Mouse (Mus musculus): ENCODE results near the gene Scd4. TPM values are rescaled to one million over a fixed set of nuclear protein-coding genes. Genes with fewer than 3 reads are reported as not detected.
"Not testable (repeated sequence)": the region's sequence is repeated elsewhere in the genome, so short reads cannot be mapped to it uniquely, and the experiment has no call there.

Gene Scd4
- total RNA-seq, 2 experiments from 2014 or later = 44.0 to 67.2 TPM

DNA sequence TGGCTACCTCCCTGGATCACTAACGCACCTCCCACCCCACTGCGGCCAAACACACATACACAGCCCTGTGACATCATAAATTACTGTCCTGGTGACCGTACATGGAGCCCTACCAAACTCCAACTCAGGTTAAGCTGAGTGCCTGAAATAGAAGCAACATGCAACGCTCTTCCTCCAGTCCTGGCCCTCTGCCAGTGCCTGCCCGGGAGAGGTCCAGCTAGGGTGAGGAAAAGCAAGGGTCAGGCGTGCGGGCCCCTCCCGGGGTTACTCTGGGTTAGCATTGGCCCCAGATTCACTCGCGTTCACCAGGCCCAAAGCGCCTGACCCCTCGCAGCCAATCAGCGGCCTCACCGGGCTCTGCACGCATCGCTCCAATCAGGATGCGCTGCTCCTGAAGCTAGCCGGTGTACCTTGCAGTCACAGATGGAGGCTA, 18.5 kb upstream of the Scd4 start:
- intact Hi-C loops (cut with DNase I) = no loop called here

DNA sequence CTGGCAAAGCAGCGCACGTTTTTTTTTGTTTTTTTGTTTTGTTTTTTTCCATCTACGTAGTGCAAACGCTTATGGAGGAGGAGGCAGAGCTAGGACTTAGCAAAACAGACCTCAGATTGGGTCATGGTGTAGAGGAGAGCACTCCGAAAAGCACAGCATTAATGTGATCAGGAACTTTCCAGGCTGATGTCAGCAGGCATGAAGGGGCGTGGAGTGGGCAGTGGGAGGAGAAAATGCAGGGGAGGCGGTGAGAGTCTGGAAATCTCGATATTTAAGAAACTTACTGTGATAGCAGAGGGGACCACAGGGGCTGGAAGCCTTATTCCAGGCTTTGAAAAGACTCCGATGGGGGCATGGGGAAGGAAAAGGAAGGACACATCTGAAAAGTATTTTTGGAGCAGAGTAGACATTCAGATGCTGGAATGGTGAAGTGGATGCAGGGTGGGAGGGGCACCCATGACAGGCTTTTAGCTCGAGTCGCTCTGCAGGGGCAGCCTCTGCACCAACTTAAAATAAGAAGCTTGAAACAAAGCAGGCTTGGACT, 17.9 kb upstream of the Scd4 start:
- DNase-seq = peak; percentile 73 to 81
- intact Hi-C loops (cut with DNase I) = no loop called here

More for the DNA sequence above, 18.5 kb upstream of the Scd4 start:
- DNase-seq = peak; percentile 94

DNA sequence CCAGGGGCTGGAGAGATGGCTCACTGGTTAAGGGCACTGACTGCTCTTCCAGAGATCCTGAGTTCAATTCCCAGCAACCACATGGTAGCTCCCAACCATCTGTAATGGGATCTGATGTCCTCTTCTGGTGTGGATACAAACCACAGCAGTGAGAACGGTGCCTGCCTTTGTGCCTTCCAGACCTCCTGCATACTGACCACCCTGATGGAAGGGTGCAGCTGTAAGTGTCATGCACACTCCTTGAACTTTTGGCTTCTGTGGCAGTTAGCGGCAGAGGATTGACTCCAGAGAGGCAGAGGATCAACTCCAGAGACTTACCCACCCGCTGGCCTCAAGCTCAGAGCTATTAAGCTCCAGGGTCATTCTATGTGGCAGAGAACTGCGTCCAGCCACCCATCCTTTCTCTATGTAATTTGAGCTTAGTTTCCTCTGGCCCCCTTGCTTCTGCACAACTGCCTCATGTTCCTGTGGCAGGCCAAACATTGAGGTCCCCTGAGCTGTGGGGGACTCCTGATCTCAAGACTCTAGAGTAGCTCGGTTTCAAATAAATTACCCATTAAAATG, 16.1 kb upstream of the Scd4 start:
- intact Hi-C loops (cut with DNase I) = no loop called here
- DNase-seq = no peak

DNA sequence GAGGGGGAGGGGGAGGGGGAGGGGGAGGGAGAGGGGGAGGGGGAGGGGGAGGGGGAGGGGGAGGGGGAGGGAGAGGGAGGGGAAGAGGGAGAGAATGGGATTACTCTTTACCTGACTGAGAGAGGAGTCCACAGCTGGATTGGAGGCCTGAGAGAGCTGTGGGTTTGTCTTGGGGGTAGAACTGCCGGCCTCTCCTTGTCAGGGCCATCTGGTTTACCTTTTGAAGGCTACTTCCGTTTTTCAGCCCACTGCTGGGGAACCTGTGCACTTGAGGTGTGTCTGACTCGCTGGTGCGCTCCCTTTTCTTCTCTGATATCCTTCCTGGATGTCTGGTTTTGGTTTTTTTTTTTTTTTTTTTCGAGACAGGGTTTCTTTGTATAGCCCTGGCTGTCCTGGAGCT, 15.5 kb upstream of the Scd4 start:
- intact Hi-C loops (cut with DNase I) = no loop called here
- no peak for DNase-seq

DNA sequence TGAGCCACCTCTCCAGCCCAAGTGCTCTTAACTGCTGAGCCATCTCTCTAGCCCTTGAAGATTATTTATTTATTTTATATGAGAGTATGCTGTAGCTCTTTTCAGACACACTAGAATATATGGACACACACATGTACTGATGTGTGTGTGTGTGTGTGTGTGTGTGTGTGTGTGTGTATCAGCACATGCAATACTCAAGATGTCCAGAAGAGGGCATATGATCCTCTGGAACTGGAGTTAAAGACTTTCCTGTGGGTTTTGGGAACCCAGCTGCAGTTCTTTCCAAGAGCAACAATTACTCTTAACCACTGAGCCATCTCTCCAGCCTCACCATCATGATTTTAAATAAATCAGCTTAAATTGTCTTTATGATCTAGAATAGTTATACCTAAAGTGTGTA, 14.3 kb upstream of the Scd4 start:
- no peak for DNase-seq
- intact Hi-C loops (cut with DNase I) = no loop called here

DNA sequence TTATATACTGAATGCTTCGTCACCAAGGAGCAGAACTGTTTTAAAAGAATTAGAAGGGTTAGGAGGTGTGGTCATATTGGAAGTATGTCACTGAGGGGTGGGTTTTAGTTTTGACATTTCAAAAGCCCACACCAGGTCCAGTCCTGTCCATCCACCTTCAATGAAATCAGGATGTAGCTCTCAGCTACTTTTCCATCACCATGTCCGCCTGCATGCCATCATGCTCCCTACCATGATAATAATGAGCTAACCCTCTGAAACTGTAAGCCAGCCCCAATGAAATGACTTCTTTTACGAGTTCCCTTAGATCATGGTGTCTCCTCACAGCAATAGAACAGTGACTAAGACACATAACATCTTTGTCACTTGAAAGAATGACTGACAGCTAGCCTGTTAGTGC, 12.6 kb upstream of the Scd4 start:
- no peak for DNase-seq
- intact Hi-C loops (cut with DNase I) = no loop called here

DNA sequence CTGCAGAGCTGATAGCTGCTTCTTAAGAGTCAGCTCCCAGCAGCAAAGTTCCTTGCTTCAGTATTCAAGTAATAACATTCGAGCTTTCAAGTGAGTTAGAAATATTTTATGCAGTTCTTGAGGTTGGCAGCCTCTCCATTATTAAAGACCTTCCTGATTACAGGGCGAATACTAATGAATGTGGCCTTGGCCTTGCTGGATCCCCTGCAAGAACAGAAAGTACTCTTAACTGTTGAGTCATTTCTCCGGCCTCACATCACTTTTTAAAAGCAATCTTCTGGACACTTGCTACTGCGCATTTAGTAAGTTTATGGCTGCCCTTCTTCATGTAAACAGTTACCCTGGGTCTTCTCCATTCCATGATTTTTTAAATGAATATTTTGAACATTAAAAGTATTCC, 11.7 kb upstream of the Scd4 start:
- intact Hi-C loops (cut with DNase I) = no loop called here
- DNase-seq = no peak

DNA sequence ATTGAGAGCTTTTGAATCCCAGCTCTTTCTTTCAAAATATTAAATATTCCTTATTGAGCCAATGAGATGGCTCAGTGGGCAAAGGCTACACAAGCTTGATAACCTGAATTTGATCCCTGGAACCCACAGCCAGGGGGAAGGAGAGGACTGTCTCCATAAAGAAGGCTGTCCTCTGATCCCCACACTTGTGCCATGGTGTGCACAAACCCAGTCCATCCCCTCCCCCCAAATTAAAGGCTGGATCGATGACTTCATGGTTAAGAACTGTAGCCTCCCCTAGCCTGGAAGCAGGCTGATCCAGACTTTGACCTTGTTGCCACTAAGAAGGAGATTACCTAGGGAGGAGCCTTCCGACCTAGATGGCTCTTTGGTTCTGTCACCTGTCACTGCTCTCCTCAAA, 11.3 kb upstream of the Scd4 start:
- intact Hi-C loops (cut with DNase I) = no loop called here
- DNase-seq = no peak

DNA sequence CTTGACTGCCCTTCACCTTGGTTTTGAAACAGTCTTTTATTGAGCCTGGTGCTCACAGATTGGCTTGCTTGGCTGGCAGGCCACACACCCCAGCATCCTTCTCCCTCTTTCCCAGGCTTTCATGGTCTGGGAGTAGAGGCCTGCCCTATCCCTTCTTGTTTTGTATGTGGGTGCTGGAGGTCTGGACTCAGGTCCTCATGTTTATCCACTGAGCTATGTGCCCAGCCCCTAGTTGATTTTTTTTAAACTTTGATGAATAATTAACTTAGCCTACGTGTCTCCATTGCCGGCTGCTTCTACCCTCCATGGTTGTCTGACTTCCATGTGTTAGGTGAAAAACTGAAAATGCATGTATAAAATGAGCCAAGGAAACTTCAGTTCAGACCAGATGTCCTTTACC, 3.3 kb upstream of the Scd4 start:
- intact Hi-C loops (cut with DNase I) = no loop called here
- no peak for DNase-seq

DNA sequence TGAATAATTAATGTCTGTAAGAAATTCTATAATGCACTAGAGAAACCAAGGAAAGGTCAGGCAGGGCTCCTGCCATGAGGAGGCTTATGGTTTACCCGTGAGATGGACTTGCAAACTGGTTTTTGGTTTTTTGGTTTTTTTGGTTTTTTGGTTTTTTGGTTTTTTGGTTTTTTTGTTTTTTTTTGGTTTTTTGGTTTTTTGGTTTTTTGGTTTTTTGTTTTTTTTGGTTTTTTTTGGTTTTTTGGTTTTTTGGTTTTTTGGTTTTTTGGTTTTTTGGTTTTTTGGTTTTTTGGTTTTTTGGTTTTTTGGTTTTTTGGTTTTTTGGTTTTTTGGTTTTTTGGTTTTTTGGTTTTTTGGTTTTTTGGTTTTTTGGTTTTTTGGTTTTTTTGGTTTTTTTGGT, 1.8 kb upstream of the Scd4 start:
- DNase-seq; intact Hi-C loops (cut with DNase I): not testable (repeated sequence)

DNA sequence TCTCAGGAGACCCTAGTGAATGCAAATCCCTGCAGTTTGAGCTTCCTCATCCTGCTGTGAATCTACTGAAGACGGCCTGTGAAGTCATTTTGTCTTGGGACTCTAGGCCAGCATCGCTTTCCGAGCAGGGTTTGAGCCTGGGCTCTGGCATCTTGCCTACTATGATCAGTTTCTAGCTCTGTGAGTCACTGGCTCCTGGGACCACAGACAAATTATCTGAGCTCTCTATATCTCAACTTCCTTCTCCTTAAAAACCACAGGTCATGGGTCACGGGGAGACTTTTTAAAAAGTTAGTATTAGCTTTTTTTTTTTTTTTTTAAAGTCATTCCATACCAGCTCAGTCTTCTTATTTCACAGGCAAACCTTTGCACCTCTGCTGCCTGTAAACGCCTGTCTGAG, 981 bp upstream of the Scd4 start:
- DNase-seq = peak in 1 of 2 experiments; percentile 24
- intact Hi-C loops (cut with DNase I) = no loop called here

DNA sequence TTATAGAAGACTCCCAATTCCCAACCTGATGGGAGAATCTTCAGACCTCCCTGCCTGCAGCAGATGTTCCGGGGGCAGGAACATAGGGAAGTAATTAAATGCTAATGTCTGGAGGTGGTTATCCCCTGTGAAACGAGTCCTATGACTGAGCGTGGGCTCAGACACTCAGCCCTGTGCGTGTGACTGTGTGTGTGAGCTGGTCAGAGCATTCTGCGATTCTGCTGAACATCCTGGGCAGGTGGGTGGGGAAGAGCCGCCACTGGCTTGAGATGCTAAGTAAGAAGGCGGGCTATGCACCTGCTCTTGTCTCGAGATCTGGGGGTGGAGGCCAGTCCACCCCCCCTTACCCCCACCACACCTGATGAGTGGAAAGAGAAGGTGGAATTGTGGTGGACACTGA, 566 bp upstream of the Scd4 start:
- DNase-seq = no peak
- intact Hi-C loops (cut with DNase I) = no loop called here

DNA sequence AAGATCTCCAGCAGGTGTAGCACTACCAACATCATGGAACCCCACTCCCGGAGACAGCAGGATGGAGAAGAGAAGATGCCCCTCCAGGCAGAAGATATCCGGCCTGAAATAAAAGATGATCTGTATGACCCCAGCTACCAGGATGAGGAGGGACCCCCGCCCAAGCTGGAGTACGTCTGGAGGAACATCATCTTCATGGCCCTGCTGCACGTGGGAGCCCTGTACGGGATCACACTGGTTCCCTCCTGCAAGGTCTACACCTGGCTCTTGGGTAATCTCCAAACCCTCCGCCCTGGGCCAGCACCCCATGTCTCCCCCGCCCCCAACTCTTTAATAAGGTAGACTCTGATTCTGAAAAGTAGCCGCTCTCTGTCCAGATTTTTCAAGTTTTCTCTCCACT, 1.1 kb downstream of the Scd4 start:
- intact Hi-C loops (cut with DNase I) = no loop called here
- DNase-seq = no peak

DNA sequence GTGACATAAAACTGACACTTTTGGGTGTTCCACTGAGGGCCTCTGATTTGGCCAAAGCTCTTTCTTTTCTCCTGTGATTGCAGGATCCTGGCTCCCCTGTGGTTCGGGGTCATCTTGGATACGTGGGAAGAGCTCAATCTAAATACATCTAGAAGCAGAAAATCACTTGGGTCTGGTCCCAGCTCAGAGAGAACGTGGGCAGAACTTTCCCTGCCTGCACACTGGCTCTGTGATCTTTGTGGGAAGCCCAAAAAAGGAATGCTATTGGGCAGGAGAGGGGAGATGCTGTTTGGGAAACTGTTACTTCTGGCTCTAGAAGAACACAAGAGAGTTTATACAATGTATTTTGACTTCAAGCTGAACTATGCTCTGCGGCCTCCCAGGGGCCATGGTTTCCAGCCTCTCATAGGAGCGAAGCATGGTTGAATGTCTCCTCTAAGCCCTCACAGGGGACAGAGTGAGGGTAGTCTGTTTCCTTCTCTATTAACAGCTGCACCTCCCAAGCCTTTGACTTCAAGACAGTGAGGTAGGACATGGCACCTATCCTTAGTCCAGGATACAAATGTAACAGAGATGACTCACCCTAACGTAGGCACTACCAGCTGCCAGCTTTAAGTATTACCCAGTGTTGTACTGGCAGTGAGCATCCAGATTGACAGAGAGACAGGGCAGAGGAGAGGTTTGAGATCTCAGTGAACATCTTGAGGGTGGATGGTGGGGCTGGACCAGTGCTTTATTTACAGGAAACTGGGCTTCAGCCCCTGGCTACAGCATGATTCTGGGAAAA, 3.2 kb downstream of the Scd4 start:
- intact Hi-C loops (cut with DNase I) = no loop called here

DNA sequence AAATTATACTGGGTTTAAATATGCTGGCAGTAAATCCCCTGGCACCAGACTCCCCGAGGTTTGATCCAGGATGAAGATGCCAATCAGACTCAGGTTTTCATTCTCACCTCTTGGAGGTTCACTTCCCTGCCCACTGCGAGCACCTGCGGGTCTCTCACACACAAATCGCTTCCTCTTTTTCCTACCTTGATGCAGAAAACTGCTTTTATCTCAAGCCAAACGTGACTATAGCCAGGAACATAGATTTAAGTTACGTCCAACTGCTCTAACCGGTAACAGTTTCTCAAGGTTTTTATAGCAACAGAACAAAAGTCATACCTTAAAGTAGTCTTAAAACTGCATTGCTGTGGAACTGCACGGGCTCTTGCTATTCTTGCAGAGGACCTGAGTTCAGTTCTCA, 16.8 kb downstream of the Scd4 start:
- intact Hi-C loops (cut with DNase I) = no loop called here
- no peak for DNase-seq

More for the DNA sequence above, 3.2 kb downstream of the Scd4 start:
- no peak for DNase-seq

DNA sequence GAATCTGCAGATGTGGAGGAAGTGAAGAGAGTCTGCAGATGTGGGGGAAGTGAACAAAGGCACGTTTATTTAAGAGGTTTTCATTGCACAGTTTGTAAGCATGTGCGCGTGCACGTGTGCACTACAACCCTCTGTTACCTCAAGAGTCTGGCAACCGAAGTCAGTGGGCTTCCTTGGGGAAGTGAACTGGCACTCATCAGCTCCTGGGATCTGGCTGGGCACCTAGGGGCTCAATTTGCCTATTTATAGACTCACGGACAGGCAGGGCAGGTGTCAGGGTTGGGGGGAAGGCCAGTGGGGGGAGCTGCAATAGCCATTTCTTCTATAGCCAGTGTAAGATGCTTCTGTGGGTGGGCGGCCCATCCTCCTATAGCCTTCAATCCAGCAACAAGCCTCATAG, 18.9 kb downstream of the Scd4 start:
- no peak for DNase-seq
- intact Hi-C loops (cut with DNase I) = no loop called here

DNA sequence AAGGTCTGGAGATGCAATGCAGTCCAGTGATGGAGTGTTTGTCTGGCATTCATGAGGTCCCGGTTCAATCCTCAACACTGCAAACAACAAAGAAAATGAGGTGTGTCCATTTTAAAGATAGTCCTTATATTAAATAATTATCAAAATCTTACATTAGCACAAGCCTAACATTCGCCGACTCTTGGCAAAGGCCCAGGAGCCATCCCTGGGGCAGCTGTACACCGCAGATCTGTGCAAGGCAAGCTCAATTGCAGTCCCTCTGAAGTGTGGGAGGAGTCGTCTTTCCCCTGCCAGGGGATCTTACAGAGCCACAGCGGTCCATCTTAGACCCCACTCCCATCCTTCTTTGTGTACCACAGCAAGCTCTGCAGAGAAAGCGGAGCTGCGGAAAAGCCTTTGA, 25.8 kb downstream of the Scd4 start:
- no peak for DNase-seq
- intact Hi-C loops (cut with DNase I) = no loop called here

DNA sequence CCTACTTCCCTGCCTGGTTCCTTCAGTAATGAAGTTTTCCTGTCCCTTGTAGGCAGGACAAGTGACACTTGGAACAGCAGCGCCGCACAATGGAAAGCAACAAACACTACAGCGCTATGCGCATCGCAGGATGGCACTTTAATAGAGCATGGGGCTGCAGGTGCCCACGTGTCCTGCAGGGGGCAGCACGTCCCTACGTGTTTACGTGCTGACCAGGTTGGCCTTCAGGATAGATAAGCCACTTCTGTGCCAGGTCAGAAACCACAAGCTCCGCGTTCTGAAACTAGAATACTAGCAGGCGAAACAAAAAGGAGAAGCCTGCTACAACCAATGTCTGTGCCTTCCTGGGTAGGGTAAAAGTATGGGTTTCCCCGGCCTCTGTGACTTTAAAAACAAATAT, 30.6 kb downstream of the Scd4 start:
- peak; percentile 58 to 79 for DNase-seq
- intact Hi-C loops (cut with DNase I) = loop anchor here (5.0 kb wide), 1 partner anchor 116 kb away; no protein-coding TSS in a partner anchor

DNA sequence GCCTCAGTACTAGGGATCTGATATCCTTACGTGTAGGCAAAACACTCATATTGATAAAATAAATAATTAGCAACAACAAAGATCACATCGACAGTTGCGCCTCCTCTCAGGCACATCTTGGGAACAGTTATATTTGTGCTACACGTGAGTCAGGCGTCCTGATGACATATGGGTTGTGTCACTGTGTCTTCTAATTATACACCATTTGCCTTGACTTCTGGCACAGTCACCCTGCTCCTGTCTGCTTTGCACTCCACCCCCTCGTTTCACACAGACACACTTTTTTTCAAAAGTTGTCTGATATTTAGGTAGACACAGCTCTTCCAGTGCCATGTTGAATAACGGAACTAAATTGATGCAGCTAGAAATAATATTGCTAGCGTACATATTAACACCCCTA, 31.1 kb downstream of the Scd4 start:
- intact Hi-C loops (cut with DNase I) = loop anchor here (5.0 kb wide), 1 partner anchor 117 kb away; no protein-coding TSS in a partner anchor
- DNase-seq = peak in 1 of 2 experiments; percentile 12

DNA sequence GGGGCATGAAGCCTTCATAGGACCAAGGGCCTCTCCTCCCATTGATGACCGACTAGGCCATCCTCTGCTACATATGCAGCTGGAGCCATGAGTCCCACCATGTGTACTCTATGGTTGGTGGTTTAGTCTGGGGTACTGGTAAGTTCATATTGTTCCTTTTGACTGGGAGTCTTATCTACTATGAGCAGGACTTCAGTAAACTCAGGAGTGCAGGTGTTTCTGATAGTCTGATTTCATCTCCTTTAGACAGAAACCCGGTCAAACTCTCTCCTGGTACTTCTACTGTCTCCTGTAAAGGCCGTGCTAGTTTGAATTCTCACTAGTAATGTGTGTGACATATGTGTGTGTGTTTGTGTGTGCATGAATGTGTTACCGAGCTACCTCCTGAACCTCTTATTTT, 32.8 kb downstream of the Scd4 start:
- intact Hi-C loops (cut with DNase I) = no loop called here
- no peak for DNase-seq

DNA sequence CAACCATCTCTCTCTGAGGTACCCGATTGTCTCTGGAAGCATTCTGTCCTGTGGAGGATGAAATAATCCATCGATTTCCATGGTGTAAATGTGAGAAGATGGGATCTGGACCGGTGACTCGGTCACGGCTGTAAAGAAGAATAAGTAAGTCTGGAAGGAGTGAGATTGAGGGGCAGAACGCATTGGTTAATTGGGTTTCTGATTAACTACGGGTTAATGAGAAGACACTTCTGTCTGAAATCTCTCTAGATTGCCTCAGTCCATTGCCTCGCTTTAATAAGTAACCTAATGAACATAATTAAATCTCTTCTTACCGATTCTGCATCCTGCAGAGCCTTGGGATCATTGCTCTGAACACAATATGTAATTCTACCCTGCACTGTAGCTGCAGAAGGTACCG, 34.2 kb downstream of the Scd4 start:
- intact Hi-C loops (cut with DNase I); DNase-seq: not testable (repeated sequence)

DNA sequence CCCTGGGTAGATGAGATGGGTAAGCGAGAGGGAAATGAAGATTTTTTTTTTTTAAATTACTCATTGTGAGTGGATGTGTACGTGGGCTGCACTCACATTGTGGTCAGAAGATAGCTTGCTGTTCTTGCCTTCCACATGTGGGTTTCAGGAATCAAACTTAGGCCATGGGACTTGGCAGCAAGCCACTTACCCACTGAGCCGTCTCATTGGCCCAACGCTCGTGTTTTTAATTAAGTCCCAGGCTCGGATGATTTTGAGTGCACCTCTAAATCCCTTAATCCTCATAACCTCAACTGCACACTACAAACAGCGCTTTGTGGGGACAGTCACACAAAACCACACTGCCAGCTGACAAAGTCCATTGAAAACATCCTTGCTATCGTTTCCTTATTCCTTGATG, 36.5 kb downstream of the Scd4 start:
- intact Hi-C loops (cut with DNase I) = no loop called here
- no peak for DNase-seq

Data from heart, postnatal 10 days (tissue).